Mouse (Mus musculus) heart, postnatal 0 days (tissue): ENCODE measurements at regions not wholly inside any gene's neighbourhood (a gene's known extent, or its start where the extent isn't known, plus 50 kb on each side); places are given as distances from the start of the nearest gene placed in this dataset.

Experiments used
- ATAC-seq: fragments of 200-750 bp; cut with Nextera tagmentation; 2 replicates; pipeline ENCODE4 v1.8.0; 2017; ENCODE audit warnings: low read depth, moderate number of reproducible peaks, moderate library complexity; ENCODE audit not compliant: insufficient read depth
- DNase-seq: peaks from one replicate; pipeline ENCODE4 v3.0.0-alpha.2; 2016; ENCODE audit warnings: low spot score
- H3K27ac ChIP-seq: fragments of 300-500 bp; sonication (generic); 2 replicates; pipeline ENCODE4 v1.5.1; 2014; ENCODE audit warnings: low read depth, mild to moderate bottlenecking
- H3K27me3 ChIP-seq: fragments of 300-500 bp; sonication (generic); 2 replicates; pipeline ENCODE4 v1.6.1; 2014; ENCODE audit warnings: low read length, mixed read lengths; ENCODE audit not compliant: control insufficient read depth, insufficient read depth
- H3K36me3 ChIP-seq: fragments of 300-500 bp; sonication (generic); replicated peaks from 2 replicates; pipeline ENCODE4 v1.6.1; 2014; ENCODE audit warnings: low read length, mixed read lengths; ENCODE audit not compliant: control insufficient read depth, insufficient read depth
- H3K4me1 ChIP-seq: fragments of 300-500 bp; sonication (generic); 2 replicates; pipeline ENCODE4 v1.6.1; 2014; ENCODE audit warnings: antibody characterized with exemption; ENCODE audit not compliant: control insufficient read depth, insufficient read depth
- H3K4me2 ChIP-seq: fragments of 300-500 bp; sonication (generic); 2 replicates; pipeline ENCODE4 v1.6.1; 2014; ENCODE audit warnings: low read depth, mild to moderate bottlenecking, low read length, moderate library complexity
- H3K4me3 ChIP-seq: fragments of 300-500 bp; sonication (generic); 2 replicates; pipeline ENCODE4 v1.5.1; 2014; ENCODE audit warnings: low read depth, low read length
- H3K9ac ChIP-seq: fragments of 300-500 bp; sonication (generic); replicated peaks from 2 replicates; pipeline ENCODE4 v1.6.1; 2014; ENCODE audit warnings: low read depth, low read length, mixed read lengths
- H3K9me3 ChIP-seq: fragments of 300-500 bp; sonication (generic); replicated peaks from 2 replicates; pipeline ENCODE4 v1.6.1; 2016; ENCODE audit warnings: low read length; ENCODE audit not compliant: control insufficient read depth
- CTCF ChIP-seq: IDR thresholded peaks from 2 replicates; pipeline ENCODE4 v1.5.1; 2016; ENCODE audit warnings: antibody characterized with exemption, control low read depth, low read depth
- EP300 ChIP-seq: IDR thresholded peaks from 2 replicates; pipeline ENCODE4 v1.6.1; 2016; ENCODE audit warnings: antibody characterized with exemption, low read depth
- WGBS: fragments of 180-500 bp; shearing (Covaris S2); extraction: QIAGEN DNeasy Blood & Tissue Kit; methylation state at CpG from one replicate; pipeline ENCODE4 v1.1.7; 2014; 5-methylcytosine and 5-hydroxymethylcytosine counted together

DNA sequence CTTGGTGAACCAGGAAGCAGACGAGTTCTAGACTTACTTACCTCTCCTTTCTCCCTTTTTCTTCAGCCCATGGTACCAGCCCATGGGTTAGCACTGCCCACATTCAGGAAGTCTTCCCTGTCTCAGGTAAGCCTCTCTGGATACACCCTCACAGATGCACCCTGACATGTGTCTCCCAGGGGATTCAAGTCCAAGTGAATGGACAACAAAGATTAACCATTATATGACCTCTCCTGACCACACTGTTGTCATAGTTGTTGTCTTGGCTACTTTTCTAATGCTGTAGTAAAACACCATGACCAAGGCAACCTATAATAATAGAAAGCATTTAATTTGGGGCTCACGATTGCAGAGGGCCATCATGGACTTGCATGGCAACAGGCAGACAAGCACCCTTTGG, 98.8 kb upstream of the Vash1 start:
- TF ChIP-seq EP300, result no peak
- no peak for TF ChIP-seq CTCF
- Histone ChIP-seq H3K4me2 (no peak overlapping the region), H3K4me1 (no peaks in the 10 kb centered on the region), H3K9me3 (no peaks in the 10 kb centered on the region), H3K9ac (no peak overlapping the region), H3K36me3 (no peaks in the 10 kb centered on the region), H3K4me3 (no peak overlapping the region), H3K27me3 (0 out of 2 replicates have a peak, but pooled peaks cover 6% of the 10 kb centered on the region), H3K27ac (no peak overlapping the region)
- ATAC-seq, result no peak
- 66% methylated on average over 2 of the region's 2 CpGs for WGBS
- no peak for DNase-seq

DNA sequence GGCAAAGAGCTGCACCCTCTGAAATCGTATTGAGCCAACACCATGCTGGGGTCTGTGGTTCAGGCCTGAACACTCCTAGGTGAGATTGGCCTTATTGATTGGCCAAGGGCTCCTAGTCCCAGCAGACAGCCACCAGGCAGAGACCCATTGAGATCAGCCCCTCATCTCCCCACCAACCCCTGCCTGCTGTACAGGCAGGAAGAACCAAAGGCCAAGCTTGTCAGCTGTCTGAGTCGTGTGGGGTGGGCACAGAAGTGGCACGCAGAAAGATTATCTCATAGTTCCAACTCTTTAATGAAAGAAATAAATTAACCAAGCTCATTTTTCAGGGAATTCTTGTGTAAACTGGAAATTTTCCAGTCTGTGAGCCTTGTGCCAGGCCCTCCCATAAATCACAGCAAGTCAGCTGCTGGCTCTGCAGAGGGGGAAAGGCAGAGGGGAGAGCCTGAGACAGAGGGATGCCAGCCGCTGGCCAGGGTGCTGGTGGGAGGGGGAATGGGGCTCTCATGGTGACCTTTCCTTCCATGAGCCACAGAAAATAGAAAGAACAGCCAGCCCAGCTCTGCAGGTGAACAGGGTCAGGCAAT, 98.3 kb upstream of the Vash1 start:
- H3K9ac ChIP-seq, result no peak overlapping the region
- H3K4me1 ChIP-seq, result no peaks in the 10 kb centered on the region
- H3K9me3 ChIP-seq, result no peaks in the 10 kb centered on the region
- 49% methylated on average over 4 of the region's 4 CpGs for whole genome bisulfite sequencing
- no peak for ATAC-seq
- no peak for DNase-seq
- H3K36me3 ChIP-seq, result no peaks in the 10 kb centered on the region
- no peak overlapping the region for H3K4me2 ChIP-seq
- no peak overlapping the region for H3K4me3 ChIP-seq
- H3K27me3 ChIP-seq, result 0 out of 2 replicates have a peak, but pooled peaks cover 4% of the 10 kb centered on the region
- no peak overlapping the region for H3K27ac ChIP-seq
- no peak for TF ChIP-seq CTCF
- TF ChIP-seq EP300, result no peak

DNA sequence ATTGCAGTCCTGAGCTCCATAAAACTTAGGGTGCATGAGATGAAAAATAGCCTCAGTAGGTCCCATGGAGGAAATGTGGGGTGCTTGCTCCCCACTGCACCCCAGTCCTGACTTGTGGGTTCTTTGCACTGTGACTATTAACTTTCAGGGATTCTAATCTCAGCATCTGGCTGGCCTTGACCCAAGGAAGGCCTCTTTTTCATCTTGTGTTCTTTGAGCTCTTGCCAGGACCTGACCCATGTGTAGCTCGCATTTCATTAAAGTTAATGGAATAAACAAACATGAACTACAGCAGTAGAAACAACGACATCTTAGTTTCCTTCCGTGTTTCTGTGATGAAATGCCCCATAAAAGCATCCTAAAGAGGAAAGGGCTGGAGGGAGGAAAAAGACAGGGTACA, 96.4 kb upstream of the Vash1 start:
- 65% methylated on average over 3 of the region's 3 CpGs for WGBS
- Histone ChIP-seq H3K4me3 (no peak overlapping the region), H3K4me1 (no peaks in the 10 kb centered on the region), H3K4me2 (no peak overlapping the region), H3K36me3 (no peaks in the 10 kb centered on the region), H3K27ac (no peak overlapping the region), H3K9ac (no peak overlapping the region), H3K27me3 (no peaks in the 10 kb centered on the region), H3K9me3 (no peaks in the 10 kb centered on the region)
- no peak for TF ChIP-seq CTCF
- ATAC-seq (no peak), DNase-seq (no peak)

DNA sequence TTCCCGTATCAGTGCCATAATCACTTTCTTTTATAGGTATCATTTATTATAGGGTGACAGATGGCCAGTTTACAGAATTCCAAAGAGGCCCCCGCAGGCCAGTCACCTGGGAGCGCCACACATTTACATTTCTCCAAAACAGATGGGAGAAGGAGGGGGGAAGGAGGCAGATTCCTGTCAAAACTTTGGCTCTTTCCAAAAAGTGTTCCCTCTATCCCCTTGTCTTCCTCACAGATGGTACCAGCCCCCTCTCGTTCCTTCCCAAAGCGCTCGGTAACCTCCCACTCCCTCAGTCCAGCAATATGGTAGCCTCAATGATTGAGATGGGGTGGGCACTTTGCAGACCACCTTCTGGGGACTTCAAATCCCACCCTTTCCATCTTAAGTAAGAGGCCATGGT, 90.5 kb upstream of the Vash1 start:
- no peaks in the 10 kb centered on the region for H3K4me1 ChIP-seq
- H3K27ac ChIP-seq, result no peak overlapping the region
- H3K9me3 ChIP-seq, result no peaks in the 10 kb centered on the region
- no peaks in the 10 kb centered on the region for H3K27me3 ChIP-seq
- no peak overlapping the region for H3K4me2 ChIP-seq
- DNase-seq (no peak), ATAC-seq (no peak)
- H3K4me3 ChIP-seq, result no peak overlapping the region
- TF ChIP-seq EP300 (no peak), CTCF (no peak)
- 83% methylated on average over 6 of the region's 6 CpGs for WGBS
- no peak overlapping the region for H3K9ac ChIP-seq
- no peaks in the 10 kb centered on the region for H3K36me3 ChIP-seq

DNA sequence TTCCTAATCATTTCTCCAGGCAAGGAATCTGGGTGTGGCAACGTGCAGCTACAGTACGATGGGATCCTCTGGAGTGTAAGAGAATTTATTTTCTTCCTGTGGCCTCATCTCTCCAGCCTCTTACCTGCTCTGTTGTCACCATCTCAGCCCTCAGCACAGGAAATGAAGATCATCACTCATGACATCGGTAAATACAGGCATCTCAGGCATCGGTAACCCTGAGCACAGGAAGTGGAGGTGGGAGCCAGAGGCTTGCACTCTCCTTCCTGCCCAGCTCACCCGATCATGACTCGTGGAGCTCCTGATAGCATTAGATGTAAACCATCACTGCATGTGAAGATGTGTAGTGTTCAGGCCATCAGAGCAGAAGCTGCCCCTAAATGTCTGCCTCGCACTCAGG, 86.0 kb upstream of the Vash1 start:
- TF ChIP-seq EP300, result no peak
- TF ChIP-seq CTCF, result no peak
- no peaks in the 10 kb centered on the region for H3K9me3 ChIP-seq
- no peak overlapping the region for H3K4me2 ChIP-seq
- no peak for DNase-seq
- 57% methylated on average over 7 of the region's 7 CpGs for WGBS
- no peak overlapping the region for H3K27ac ChIP-seq
- no peak overlapping the region for H3K9ac ChIP-seq
- no peak overlapping the region for H3K4me3 ChIP-seq
- H3K27me3 ChIP-seq, result no peaks in the 10 kb centered on the region
- H3K36me3 ChIP-seq, result no peaks in the 10 kb centered on the region
- no peaks in the 10 kb centered on the region for H3K4me1 ChIP-seq
- ATAC-seq, result no peak

DNA sequence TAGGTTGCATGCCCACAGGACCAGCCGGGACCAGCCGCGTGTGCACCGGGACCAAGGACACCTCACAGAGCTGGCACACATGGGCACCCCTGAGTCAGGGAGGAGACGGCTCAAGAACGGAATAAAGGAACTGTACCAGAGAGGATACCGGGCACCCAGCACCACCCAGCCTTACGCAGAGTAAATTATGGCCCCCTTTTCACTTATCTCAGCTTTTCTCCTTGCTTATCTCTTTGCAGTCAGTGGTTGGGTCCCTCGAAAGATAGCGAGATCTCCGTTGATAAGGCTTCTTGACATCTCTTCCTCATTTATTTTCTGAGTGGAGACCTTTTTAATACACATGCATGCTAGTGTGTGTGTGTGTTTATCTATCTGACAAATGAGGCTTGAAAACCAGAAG, 83.9 kb upstream of the Vash1 start:
- ATAC-seq, result no peak
- no peak for TF ChIP-seq CTCF
- no peak for TF ChIP-seq EP300
- WGBS, result 80% methylated on average over 11 of the region's 11 CpGs
- H3K4me1 ChIP-seq, result no peaks in the 10 kb centered on the region
- no peaks in the 10 kb centered on the region for H3K9me3 ChIP-seq
- no peaks in the 10 kb centered on the region for H3K36me3 ChIP-seq
- no peak overlapping the region for H3K4me3 ChIP-seq
- no peak overlapping the region for H3K4me2 ChIP-seq
- H3K27me3 ChIP-seq, result no peaks in the 10 kb centered on the region
- no peak overlapping the region for H3K9ac ChIP-seq
- no peak for DNase-seq
- no peak overlapping the region for H3K27ac ChIP-seq
